Mouse (Mus musculus) right cerebral cortex, adult 18-20 months (tissue): ENCODE results near the gene Scd1.

Source experiments
- DNase-seq: peaks from one replicate; pipeline ENCODE4 v3.0.0; 2022; ENCODE audit warnings: mixed read lengths

Gene Scd1

GRCm38 (mm10) chr19:44363529-44363928, 44.1 kb downstream of the Scd1 start:
- peak; percentile 73 for DNase-seq

GRCm38 (mm10) chr19:44358700-44359099, 49.0 kb downstream of the Scd1 start:
- DNase-seq = no peak

GRCm38 (mm10) chr19:44351756-44352155, 55.9 kb downstream of the Scd1 start:
- DNase-seq = no peak

GRCm38 (mm10) chr19:44349689-44350088, 58.0 kb downstream of the Scd1 start:
- DNase-seq = no peak
